Mouse (Mus musculus) small intestine, adult 2 months (tissue): ENCODE measurements around the gene Gm21095. TPM values are rescaled to one million over a fixed set of nuclear protein-coding genes. Genes with fewer than 3 reads are reported as not detected.
"Not testable (repeated sequence)": the region's sequence is repeated elsewhere in the genome, so short reads cannot be mapped to it uniquely, and the experiment has no call there.

Experiments used
- H3K27ac ChIP-seq: fragments of 200-500 bp; 2 replicates; pipeline ENCODE4 v1.5.1; 2012; ENCODE audit warnings: low read depth, low read length, control low read depth, inconsistent platforms; ENCODE audit not compliant: insufficient read depth
- H3K27me3 ChIP-seq: fragments of 200-500 bp; 2 replicates; pipeline ENCODE4 v1.6.1; 2012; ENCODE audit warnings: mild to moderate bottlenecking, moderate library complexity, low read length, inconsistent platforms; ENCODE audit not compliant: control insufficient read depth, insufficient read depth
- H3K36me3 ChIP-seq: fragments of 200-500 bp; 2 replicates; pipeline ENCODE4 v1.6.1; 2012; ENCODE audit warnings: mild to moderate bottlenecking, low read length, control low read depth, inconsistent platforms; ENCODE audit not compliant: control insufficient read depth, insufficient read depth
- H3K4me1 ChIP-seq: fragments of 200-500 bp; 2 replicates; pipeline ENCODE4 v1.6.1; 2012; ENCODE audit warnings: low read length, inconsistent platforms, mixed read lengths; ENCODE audit not compliant: control insufficient read depth, insufficient read depth, insufficient read length
- H3K4me3 ChIP-seq: fragments of 200-500 bp; 2 replicates; pipeline ENCODE4 v1.5.1; 2012; ENCODE audit warnings: low read depth, mild to moderate bottlenecking, control low read depth, inconsistent platforms, low read length, moderate library complexity
- WGBS: fragments of 180-500 bp; shearing (Covaris S2); methylation state at CpG from one replicate; pipeline ENCODE4 v1.1.7; 2018; 5-methylcytosine and 5-hydroxymethylcytosine counted together
- polyA plus RNA-seq: library from polyadenylated mRNA; depleted of rRNA; stranded (reverse); fragments of >200 nt; gene quantifications from 2 replicates; pipeline ENCODE4 v1.2.3, GENCODE M21; 2012; rRNA removed

Gm21095 gene
- not detected in 2 replicates for polyA plus RNA-seq

DNA sequence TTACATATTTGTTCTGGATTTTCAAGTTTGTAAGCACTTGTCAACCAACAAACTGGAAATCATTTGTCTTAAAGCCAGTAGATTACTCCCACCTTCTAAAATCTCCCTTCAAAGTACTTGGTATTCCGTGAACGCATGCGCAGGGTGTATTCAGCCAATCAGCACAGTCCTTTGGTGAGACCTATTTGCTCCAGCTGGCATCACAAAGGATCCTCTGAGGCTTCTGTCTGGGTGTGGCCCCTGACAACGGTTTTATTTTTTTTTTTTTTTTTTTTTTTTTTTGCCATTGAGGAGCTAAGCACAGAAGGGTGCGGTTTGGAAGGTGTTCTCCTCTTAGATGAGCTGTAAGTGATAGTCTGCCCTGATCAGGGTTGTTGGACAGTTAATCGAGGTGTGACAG lies at the start of gene Gm21095:
Gm21095 (plus strand) TSS at position 301 of the 400 bp plus-strand sequence.
- not testable (repeated sequence) for H3K4me3 ChIP-seq, H3K27me3 ChIP-seq, H3K4me1 ChIP-seq, H3K36me3 ChIP-seq, H3K27ac ChIP-seq
- WGBS: no CpG with 5 or more reads among the region's 6 CpGs
